Mouse (Mus musculus) frontal cortex, adult 2 months (tissue): ENCODE measurements around the gene Gm11172. TPM values are rescaled to one million over a fixed set of nuclear protein-coding genes. Genes with fewer than 3 reads are reported as not detected.

Experiments
- polyA plus RNA-seq: library from polyadenylated mRNA; depleted of rRNA; stranded (reverse); fragments of >200 nt; gene quantifications from 2 replicates; pipeline ENCODE4 v1.2.3, GENCODE M21; 2012; rRNA removed

Gm11172 gene
- polyA plus RNA-seq, 1 experiment: not detected

Other genes starting within 250 kb of the Gm11172 start
- gene Socs1, start 27.4 kb upstream of the Gm11172 start, polyA plus RNA-seq: 0.88 and 1.2 TPM in 2 replicates
- not detected in 2 replicates for gene Tnp2, start 24.3 kb upstream of the Gm11172 start, polyA plus RNA-seq
- gene Prm3, start 22.0 kb upstream of the Gm11172 start, polyA plus RNA-seq: not detected in 2 replicates
- gene Prm2, start 16.8 kb upstream of the Gm11172 start, polyA plus RNA-seq: not detected in 2 replicates
- gene Prm1, start 7.1 kb upstream of the Gm11172 start, polyA plus RNA-seq: not detected in 2 replicates
- 0.16 and 0.19 TPM in 2 replicates for gene Rmi2, start 22.1 kb downstream of the Gm11172 start, polyA plus RNA-seq
- gene Snn, start 248.0 kb downstream of the Gm11172 start, polyA plus RNA-seq: 201 and 227 TPM in 2 replicates